Mouse (Mus musculus) olfactory bulb, adult 2 months (tissue): ENCODE results near the gene Mrpl12.

ENCODE experiments used
- CTCF ChIP-seq: fragments of 200-500 bp; IDR thresholded peaks from 2 replicates; pipeline ENCODE4 v1.5.1; 2012; ENCODE audit warnings: low read depth, mild to moderate bottlenecking, low read length, moderate library complexity; ENCODE audit not compliant: insufficient read depth
- POLR2A ChIP-seq: fragments of 200-500 bp; IDR thresholded peaks from 2 replicates; pipeline ENCODE4 v1.6.1; 2012; ENCODE audit warnings: mild to moderate bottlenecking, low read depth, low read length, moderate library complexity; ENCODE audit not compliant: insufficient read depth

- TF ChIP-seq CTCF (no peak), POLR2A (no peak)
These were observed 27.0 kb upstream of the Mrpl12 start for GRCm38 (mm10) chr11:120457370-120457769.
